Mouse (Mus musculus) activated CD4-positive, CD25-positive, alpha-beta regulatory T cell (primary cell): ENCODE results near the gene Mageb2. TPM values are rescaled to one million over a fixed set of nuclear protein-coding genes. Genes with fewer than 3 reads are reported as not detected.

ENCODE experiments used
- polyA plus RNA-seq, 2 experiments: library from polyadenylated mRNA; unstranded; fragments of 100-300 nt; shearing (Covaris generic); gene quantifications; one replicate each; pipeline ENCODE4 v1.2.1; 2017

Gene Mageb2
- polyA plus RNA-seq = not detected

GRCm38 (mm10) chrX:91331390-91331789 is at the start of gene Mageb2:
TSS of gene Mageb2 (plus strand) at chrX:91331690.

Other genes starting within 250 kb of the Mageb2 start
- gene Gm5072, start 60.8 kb downstream of the Mageb2 start, polyA plus RNA-seq = not detected
- gene Gm8914, start 148.4 kb downstream of the Mageb2 start, polyA plus RNA-seq = not detected
- gene 1700084M14Rik, start 244.2 kb downstream of the Mageb2 start, polyA plus RNA-seq = not detected